Mouse (Mus musculus) brown adipose tissue, adult 24 weeks (tissue): ENCODE results near the gene Nlrp4f. TPM values are rescaled to one million over a fixed set of nuclear protein-coding genes. Genes with fewer than 3 reads are reported as not detected.
A peak's percentile ranks its signal among the peaks of the same experiment; 100 is the strongest.

Experiments
- H3K27ac ChIP-seq: fragments of 200-500 bp; replicated peaks from 2 replicates; pipeline ENCODE4 v1.5.1; 2012; ENCODE audit warnings: low read depth, mild to moderate bottlenecking, low read length
- H3K4me1 ChIP-seq: fragments of 200-500 bp; 2 replicates; pipeline ENCODE4 v1.6.1; 2012; ENCODE audit warnings: low read length, mixed read lengths; ENCODE audit not compliant: control insufficient read depth, insufficient read depth, insufficient read length
- H3K4me3 ChIP-seq: fragments of 200-500 bp; 2 replicates; pipeline ENCODE4 v1.5.1; 2012; ENCODE audit warnings: low read depth, mild to moderate bottlenecking, low read length, moderate library complexity; ENCODE audit not compliant: insufficient read depth
- polyA plus RNA-seq: library from polyadenylated mRNA; stranded (reverse); fragments of >200 nt; gene quantifications from 2 replicates; pipeline ENCODE4 v1.2.4, GENCODE M21; 2012; ENCODE audit not compliant: missing spikeins, insufficient read depth, insufficient read length

The Nlrp4f gene
- polyA plus RNA-seq, result not detected in 2 replicates

DNA sequence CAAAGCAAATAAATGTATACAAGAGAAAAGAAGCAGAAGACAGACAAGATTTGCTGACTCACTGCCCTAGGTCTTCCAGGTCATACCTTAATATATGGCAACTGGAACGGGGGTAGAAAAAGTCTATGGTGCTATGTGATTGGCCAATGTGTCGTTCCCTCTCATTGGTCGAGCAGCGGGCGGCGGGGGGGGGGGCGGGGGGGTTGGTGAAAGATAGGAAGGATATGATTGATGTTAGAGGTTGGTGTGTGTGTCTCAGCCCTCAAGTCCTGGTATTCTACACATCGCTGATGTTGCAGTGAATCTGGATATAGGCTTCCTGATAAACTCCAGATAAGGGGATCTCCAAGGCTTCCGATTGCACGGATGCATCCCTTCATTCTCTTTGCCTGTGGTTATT, at the start of gene Nlrp4f:
Gene Nlrp4f (minus strand): TSS at position 101 of the 400 bp plus-strand sequence.
- Histone ChIP-seq H3K27ac (no peak within 1 kb of the TSS), H3K4me1 (no peaks in the 10 kb centered on the region), H3K4me3 (no peak within 1 kb of the TSS)

DNA sequence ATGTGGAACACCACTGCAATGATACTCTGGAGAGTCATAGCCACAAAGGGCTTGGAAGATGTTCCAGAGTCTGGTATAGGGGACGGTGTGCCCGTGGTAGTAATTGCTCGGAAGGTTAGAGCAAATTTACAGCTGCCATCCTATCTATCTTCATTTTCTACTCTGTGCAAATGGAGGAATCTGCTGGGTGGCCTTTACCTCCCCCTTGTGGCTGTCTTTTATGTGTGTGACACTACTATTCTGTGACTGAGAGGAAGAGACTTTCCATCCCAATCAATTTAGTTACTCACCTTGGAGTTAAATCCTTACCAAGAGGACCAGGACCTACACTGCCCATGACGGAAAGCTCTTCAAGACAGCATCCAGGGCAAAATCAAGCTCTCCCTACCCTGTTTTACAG, 37.5 kb upstream of the Nlrp4f start:
- no peak overlapping the region for H3K4me3 ChIP-seq
- H3K27ac ChIP-seq, result no peak overlapping the region
- peaks cover 3% of the 10 kb centered on the region; the same call in 1 of the 2 replicates for H3K4me1 ChIP-seq

DNA sequence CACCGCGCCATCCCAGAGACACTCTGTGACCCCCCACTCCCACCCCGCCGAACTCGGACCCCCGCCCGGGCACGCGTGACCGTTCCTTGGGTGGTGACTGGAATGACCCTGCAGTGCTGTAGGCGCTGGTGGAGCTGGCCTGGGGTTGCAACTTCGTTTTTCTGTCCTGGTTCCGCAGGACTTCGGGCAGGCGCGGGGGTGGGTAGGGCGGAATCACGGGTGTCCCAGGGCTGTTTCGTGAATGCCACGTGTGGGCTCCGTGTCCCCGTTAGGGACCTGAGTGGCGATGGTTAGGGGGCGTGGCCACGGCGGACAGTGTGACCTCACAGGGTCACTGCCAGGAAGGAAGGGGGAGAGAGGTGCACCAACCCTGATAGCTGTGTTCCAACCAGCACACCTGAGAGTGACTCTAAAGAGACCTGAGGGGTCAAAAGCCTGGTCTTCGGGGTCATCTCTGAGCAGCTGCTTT, 36.6 kb upstream of the Nlrp4f start:
- no peak overlapping the region for H3K27ac ChIP-seq
- peaks cover 3% of the 10 kb centered on the region; the same call in 1 of the 2 replicates for H3K4me1 ChIP-seq
- H3K4me3 ChIP-seq, result peak overlapping the region; percentile 71

DNA sequence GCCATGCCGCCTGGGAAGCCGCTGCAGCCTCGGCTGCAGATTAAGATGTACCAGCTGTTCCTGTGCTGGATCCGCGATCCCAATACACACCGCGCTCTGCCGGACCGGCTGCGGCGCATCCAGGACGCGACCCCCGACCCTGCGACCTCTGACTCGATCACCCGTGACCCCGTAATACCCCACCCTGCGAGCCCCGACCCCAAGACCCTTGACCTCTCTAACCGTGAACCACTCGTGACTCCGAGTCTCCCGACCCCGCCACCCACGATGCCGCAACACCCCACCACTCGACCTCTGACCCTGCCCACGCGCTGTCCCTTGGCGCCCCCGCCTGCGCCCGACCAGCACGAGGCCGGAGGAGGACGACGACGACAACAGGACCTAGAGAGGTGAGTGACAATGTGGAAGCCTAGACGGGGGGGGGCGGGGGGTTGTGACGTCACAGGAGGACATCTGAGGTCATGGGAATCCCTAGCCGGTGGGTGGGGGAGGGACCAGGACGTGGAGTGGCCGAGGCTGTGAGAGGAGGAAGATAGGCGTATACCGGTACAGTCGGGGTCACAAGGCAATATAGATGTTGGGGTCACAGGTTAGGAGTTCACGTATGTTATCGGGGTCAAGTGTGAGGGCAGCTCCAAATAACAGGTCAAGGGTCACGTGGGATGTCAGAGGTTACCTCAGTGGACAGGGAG, 36.0 kb upstream of the Nlrp4f start:
- H3K27ac ChIP-seq, result no peak overlapping the region

DNA sequence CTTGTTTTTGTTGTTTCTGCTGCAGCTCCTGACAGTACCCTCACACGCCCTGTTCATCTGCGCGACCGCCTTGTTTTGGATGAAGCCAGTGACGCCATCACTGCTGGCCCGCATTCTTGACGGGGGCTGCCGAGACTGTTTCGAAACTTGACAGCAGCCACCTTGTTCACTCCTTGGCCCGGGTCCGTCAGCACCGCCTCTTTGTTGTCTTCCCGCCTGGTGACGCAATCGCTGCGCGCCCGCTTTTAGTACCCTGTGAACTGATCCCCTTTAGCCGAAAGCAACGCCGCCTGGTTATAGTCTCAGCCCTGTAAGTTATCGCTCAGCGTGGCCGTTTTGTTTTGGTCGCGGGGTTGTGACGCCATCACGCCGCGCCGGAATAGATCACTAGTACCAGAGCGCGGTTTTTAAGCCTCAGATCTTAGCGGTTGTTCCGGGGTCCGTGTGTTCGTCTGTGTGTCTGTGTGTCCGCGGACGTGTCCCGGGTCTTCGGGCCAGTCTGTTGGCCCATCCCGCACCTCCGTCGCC, 35.4 kb upstream of the Nlrp4f start:
- Histone ChIP-seq H3K4me1 (peaks cover 3% of the 10 kb centered on the region; the same call in 1 of the 2 replicates), H3K27ac (peak overlapping the region; percentile 29), H3K4me3 (peak overlapping the region; percentile 71)

More for the DNA sequence above, 36.0 kb upstream of the Nlrp4f start:
- Histone ChIP-seq H3K4me3 (peak overlapping the region; percentile 71), H3K4me1 (peaks cover 3% of the 10 kb centered on the region; the same call in 1 of the 2 replicates)

DNA sequence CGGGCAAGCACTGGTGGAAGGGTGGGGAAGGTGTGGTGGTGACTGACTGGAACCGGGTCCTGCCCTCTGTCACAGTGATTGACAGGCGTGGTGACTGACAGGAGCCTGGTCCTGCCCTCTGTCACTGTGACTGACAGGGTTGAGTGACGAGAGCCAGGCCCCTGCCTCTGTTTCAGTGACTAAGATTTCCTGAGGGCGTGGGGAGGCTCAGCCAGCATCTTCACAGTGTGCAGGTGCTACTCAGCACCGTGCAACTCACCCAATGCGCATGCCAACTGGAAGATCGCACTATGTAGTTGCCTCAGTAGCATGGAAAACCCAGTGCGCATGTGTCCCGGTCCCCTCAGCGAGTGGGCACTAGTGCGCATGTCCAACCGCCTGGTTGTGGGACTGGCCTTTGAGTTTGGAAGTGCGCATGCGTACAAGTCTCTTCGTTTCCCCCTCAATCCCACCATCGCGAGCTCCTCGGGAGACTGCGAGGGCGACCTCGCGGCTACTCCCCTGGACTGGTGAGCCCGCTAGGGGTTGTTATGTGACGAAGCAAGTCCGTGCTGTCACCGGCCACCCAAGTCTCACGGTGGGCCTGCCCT, 34.8 kb upstream of the Nlrp4f start:
- H3K4me1 ChIP-seq, result peaks cover 3% of the 10 kb centered on the region; the same call in 1 of the 2 replicates
- H3K27ac ChIP-seq, result peak overlapping the region; percentile 29
- H3K4me3 ChIP-seq, result peak overlapping the region; percentile 71

DNA sequence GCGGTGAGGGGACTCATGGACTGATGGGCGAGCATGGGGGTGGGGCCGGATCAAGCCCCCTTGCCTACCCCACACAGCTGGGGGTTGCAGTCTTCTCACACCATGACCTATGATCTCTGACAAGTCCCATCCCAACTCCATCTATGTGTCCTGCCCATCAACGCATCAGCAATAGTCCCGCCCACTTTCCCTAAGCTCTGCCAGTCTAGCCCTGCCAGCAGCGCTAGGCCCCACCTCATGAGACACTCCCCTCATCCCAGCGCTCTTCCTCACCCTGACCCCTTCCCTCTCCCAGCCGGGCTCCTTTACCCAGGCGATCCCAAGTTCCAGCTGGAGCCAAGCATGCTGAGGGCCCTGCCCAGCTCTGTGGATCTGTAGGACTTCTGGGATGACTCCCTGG, 31.4 kb upstream of the Nlrp4f start:
- no peak overlapping the region for H3K27ac ChIP-seq
- no peak overlapping the region for H3K4me3 ChIP-seq

DNA sequence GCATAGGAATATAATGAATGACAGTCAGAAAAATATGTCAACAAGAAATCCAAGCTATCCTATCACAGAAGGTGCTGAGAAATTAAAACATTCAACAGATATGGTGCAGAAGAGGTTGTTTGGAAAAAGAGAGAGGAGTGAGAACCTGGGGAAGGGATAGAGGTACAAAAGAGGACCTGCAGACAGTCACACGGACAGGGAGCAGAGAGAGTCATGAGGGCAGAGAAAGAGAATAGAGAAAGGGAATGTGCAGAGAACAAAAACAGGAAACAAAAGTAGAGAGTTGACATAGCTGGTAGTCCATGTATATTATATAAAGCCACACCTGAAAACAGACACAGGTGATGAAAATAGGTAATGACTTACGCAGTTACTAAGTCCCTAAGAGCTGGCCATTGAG, 20.9 kb upstream of the Nlrp4f start:
- H3K27ac ChIP-seq, result no peak overlapping the region
- no peak overlapping the region for H3K4me3 ChIP-seq
- no peaks in the 10 kb centered on the region for H3K4me1 ChIP-seq

More for the DNA sequence above, 31.4 kb upstream of the Nlrp4f start:
- H3K4me1 ChIP-seq, result peaks cover under 1% of the 10 kb centered on the region; the same call in 1 of the 2 replicates

DNA sequence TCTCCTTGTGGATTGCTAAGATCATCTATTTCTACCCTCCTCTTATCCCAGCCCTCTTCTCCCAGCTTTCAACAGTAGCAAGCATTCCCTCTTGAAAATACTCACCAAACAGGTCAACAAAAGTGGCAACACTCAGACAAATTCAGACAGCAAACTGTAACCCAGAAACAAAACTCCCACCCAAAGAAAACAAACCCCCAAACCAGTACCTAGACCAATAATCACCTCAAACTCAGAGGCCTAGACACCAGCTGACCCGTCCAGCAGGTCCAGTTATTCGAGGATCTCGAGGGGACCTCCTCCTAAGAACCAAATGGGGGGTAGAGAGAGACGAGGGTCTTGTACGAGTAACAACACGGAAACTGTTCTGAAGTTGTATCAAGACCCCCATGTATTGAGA, 20.2 kb upstream of the Nlrp4f start:
- Histone ChIP-seq H3K4me3 (no peak overlapping the region), H3K27ac (no peak overlapping the region), H3K4me1 (no peaks in the 10 kb centered on the region)

DNA sequence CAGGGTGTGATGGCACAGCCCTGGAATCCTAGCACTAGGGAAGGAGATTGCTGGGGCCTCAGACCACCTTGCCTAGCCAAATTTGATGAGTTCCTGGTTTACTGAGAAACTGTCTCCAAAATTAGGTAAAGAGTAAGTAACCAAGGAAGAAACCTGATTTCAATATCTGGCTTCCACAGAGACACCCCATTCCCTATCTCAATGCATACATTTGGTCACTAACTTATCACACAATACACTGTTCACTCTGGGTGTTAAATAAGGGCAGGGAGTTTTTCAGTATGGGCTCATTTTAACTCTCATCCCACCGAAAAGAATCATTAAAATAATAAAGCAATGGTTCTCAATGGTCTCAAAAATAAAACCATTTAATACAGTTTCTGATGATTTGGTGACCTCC, 5.1 kb downstream of the Nlrp4f start:
- Histone ChIP-seq H3K4me3 (no peak overlapping the region), H3K4me1 (no peaks in the 10 kb centered on the region)

DNA sequence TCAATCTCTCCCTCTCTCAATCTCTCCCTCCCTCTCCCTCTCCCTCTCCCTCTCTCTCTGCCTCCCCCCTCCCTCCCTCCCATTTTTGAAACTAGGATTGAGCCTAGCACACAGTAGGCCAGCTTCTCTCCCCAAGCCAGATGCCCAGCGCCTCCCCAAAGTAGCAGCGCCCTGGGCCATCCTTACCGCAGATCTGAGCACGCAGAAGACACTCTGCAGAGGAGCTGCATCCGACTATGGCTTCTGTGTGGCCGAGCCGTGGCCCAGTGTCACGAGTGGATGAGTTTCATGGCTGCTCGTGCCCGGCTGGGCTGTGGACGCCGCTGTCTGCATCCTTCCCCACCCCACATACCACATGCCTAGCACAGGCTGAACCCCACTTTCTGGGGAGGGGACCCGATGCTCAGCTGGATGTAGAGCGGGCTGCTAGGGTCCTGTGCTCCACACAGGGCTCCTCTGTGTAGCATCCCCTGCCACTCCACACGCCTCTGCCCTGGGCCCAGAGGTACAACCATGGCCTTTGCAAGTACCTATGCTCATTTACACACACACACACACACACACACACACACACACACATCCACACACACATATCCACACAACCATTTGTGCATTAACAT, 29.2 kb downstream of the Nlrp4f start:
- H3K4me3 ChIP-seq, result no peak overlapping the region
- no peaks in the 10 kb centered on the region for H3K4me1 ChIP-seq
- H3K27ac ChIP-seq, result no peak overlapping the region

More for the DNA sequence above, 5.1 kb downstream of the Nlrp4f start:
- H3K27ac ChIP-seq, result no peak overlapping the region

DNA sequence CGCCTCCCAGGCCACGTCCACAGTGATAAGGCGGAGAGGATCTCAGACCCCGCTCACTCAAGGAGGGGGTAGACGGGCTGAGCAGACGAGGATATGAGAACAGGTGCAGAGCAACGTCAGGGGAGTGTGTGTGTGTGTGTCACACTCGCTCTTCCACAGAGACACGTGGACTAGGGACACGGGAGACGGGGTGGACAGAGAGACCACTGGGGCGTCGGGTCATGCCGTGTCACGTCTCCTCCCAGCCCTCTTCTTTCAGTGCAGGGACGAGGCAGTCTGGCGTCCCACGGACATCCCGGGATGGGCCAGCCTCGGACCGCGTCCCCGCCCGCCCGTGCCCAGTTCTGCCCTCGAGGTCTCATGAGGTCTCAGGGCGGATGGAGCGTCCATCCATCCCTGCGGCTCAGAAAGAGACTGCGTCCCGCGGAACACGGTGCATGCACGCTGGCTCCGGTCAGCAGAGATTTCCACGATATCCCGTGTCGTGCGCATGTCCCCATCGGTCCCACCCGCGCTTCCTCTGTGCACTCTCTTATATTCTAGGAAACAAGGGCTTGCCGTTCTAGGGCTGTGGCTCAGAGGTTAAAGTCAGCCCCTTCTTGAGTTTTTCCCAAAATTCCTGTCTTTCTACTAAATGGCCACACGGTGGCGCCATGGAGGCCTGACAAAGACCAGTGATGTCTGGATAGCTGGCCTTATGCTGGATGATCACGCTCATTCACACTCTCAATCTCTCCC, 29.9 kb downstream of the Nlrp4f start:
- no peak overlapping the region for H3K4me3 ChIP-seq
- no peak overlapping the region for H3K27ac ChIP-seq
- H3K4me1 ChIP-seq, result no peaks in the 10 kb centered on the region

DNA sequence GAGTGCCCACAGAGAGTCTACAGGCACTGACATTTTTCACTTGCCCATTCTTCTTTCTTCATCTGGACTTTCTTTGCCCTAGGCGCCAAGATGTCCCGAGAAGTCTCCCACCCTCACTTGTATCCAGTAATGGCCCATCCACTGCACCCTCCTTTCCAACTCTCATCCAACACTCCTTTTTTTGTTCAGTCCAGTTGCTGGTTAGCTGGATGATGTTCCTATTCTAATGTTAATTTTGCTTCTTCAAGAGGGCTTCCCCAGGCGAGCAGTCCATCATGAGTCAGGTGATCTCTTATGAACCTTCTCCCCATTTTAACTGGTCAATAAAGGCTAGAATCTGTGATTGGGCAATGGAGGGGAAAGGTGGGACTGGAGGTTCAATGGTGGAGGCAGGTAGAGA, 31.7 kb downstream of the Nlrp4f start:
- Histone ChIP-seq H3K4me1 (no peaks in the 10 kb centered on the region), H3K4me3 (no peak overlapping the region), H3K27ac (no peak overlapping the region)

DNA sequence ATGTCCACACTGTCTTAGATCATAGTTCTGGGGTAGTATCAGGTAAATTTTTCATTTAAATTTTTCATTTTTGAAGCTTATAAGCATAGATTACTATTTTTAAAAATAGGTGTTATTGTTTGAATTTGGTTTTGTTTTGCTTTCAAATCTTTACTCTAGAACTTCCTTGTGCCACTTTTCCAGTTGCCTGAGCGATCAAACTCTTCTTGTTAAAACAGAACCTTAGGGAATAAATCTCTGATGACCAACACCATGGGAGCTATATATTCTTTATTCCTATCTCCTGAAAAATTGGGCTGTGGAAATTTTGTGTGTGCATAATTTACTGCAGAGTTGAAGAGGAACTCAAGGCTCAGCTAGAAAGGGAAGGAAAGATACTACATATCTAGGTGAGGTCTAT, 55.8 kb downstream of the Nlrp4f start, which contains the start of gene Olfr466:
Gene Olfr466 (plus strand): TSS at position 301 of the 400 bp plus-strand sequence.
- Histone ChIP-seq H3K4me1 (no peaks in the 10 kb centered on the region), H3K4me3 (no peak within 1 kb of the TSS), H3K27ac (no peak within 1 kb of the TSS)

DNA sequence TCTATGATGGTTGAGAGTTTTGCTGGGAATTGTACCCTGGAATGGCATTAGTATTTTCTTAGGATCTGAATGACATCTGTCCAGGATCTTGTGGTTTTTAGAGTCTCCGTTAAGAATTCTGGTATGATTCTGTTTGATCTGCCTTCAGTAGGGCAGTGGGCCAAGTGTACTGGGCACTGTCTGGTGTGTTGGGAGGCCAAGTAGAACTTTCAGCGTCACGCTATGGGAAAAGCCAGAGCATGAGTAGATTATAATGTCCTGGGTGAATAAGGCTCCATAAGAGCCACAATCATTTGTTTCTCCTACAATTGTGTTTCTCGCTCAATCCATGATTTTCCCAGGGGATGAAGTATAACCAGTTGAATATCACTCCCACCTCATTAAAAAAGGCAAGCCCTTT, 68.0 kb downstream of the Nlrp4f start, which contains the start of gene Olfr465-ps1:
Gene Olfr465-ps1 (plus strand): TSS at position 301 of the 400 bp plus-strand sequence.
- Histone ChIP-seq H3K27ac (no peak within 1 kb of the TSS), H3K4me3 (no peak within 1 kb of the TSS)

More for the DNA sequence above, 68.0 kb downstream of the Nlrp4f start, which contains the start of gene Olfr465-ps1:
- H3K4me1 ChIP-seq, result no peaks in the 10 kb centered on the region
